Mouse (Mus musculus): ENCODE data around the gene Vmn2r1.

Gene Vmn2r1

GRCm38 (mm10) chr3:64081247-64081646 lies at the start of gene Vmn2r1:
TSS of gene Vmn2r1 (plus strand) at chr3:64081547.
- no peak for DNase-seq (ENCODE audit: low read depth, low spot score)

GRCm38 (mm10) chr3:64038136-64038841 lies 43.1 kb upstream of the Vmn2r1 start:
- no peak for DNase-seq (ENCODE audit: low read depth, low spot score)

DNA sequence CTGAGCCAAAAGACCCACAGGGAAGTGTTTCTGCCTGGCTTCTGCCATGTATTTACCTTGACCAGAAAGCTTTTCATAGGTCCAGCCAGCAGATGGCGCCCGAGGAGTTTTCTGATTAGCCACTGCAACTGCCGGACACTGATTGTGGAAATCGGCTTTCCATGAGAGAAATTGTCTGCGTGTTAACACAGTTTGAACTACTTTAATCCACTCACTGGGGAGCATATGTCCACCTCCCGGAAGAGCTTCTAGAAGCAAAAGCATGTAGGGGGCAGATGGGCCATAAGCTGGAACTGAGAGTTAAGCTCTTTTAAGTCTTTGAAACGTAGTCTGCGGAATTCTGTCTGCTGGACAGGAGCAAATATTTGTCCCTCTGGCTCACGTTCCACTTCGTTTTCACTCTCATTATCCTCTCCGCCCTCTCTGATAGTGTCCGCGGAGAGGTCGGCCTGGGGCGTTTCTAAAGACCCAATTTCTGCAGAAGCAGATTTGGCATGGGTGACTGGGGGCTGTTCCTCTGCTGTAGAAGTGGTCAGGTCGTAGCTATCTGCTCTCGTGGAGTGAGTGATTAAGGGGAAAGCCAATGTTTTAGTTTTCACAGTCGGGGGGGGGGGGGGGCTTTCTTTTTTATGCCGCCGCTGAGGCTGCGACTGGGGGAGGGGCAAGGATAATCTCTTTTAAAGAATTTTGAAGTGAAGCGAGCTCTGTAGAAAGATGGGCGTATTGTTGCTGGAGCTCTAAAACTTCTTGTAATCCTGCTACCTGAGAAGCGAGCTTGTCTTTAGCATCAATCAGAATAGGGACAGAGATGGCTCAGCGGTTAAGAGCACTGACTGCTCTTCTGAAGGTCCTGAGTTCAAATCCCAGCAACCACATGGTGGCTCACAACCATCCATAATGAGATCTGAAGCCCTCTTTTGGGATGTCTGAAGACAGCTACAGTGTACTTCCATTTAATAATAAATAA lies 41.2 kb upstream of the Vmn2r1 start:
- peak; percentile 27 for DNase-seq (ENCODE audit: low read depth, low spot score)

GRCm38 (mm10) chr3:64112707-64113106 lies 31.4 kb downstream of the Vmn2r1 start:
- no peak for DNase-seq (ENCODE audit: low read depth, low spot score)

DNA sequence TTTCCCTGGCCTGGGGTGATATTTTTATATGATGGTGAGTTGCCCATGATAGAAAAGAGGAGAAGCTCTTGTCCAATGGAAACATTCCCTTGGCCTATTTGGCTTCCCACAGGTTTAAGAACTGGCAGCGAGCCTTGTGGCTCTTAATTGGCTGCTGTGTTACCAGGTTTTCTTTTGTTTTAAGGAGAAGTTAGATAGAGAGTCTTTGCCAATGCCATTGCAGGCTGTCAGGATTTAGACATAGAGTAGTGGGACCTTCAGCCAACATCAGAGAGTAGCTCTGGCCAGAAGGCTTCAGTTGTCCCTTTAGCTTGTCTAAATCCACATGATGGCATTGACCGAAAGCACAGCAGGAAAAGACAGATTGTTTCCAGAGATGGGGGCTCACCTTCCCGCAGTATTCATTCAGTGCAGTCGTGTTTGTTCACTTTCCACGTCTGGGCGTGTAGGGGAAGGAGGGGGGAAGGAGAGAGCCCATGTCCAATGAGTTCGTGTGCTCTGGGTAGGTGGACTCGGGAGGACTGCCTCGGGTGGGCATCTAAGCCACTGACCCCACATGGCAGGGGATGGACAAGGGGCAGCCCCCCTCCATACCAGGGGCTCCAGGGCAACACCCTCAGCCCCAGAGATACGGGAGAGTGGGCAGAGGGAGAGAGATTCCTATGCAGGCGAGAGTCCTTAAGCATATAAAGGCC lies 32.2 kb downstream of the Vmn2r1 start:
- no peak for DNase-seq (ENCODE audit: low read depth, low spot score)

- no peak for DNase-seq (ENCODE audit: low read depth, low spot score)
Measured at GRCm38 (mm10) chr3:64141878-64142508, 60.6 kb downstream of the Vmn2r1 start, which contains the start of gene Vmn2r2. TSS of gene Vmn2r2 (minus strand) at chr3:64141928.
